ENCODE assay signal across 19 mouse cellular contexts in the genomic region with DNA sequence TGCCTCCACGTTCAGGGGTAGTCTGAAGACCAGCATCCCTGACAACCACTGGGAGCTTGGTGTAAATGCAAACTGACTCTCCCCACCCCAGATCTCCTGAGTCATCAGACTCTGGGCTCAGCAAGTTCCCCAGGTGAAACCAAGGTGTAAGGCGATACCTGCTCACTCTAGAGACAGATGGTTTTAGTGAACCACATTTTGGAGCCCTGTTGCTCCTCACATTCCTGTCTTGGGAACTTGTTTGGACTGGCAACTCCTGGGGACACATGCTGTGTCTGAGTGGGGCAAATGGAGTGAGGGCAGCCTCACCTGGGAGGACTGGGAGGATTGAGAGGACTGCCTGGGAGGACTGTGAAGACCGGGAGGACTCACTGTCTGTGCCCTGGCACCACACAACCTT.
"Had no signal": no experiment of that assay in that cellular context is flagged by ENCODE, and none has a peak within 500 bp of the region (broad histone marks: within the 10 kb centered on the region; RNA-seq: fewer than 3 reads in every experiment).

No protein-coding gene starts in this region.

- ATAC-seq: midbrain, embryonic 16.5 days had no signal

- DNase-seq: lung, adult 18-20 months; lung, embryonic 14.5 days; lung, postnatal 10 days; lung, postnatal 4 days; midbrain, embryonic 14.5 days; retina, postnatal 1 day; right cerebral cortex, adult 18-20 months; right cerebral cortex, postnatal 25 days; right cerebral cortex, postnatal 4 days; spleen, adult 18-20 months; thymus, adult 18-20 months; thymus, postnatal 14 days; thymus, postnatal 36 days had no signal

- H3K4me1 ChIP-seq: midbrain, embryonic 12.5 days; neural tube, embryonic 15.5 days had no signal

- H3K4me3 ChIP-seq: midbrain, embryonic 12.5 days; myocyte; neural tube, embryonic 13.5 days; neural tube, embryonic 15.5 days had no signal

- H3K36me3 ChIP-seq: midbrain, embryonic 12.5 days; neural tube, embryonic 13.5 days; neural tube, embryonic 15.5 days had no signal

- H3K9ac ChIP-seq: liver, embryonic 14.5 days; lung, embryonic 14.5 days; midbrain, embryonic 12.5 days; neural tube, embryonic 13.5 days; neural tube, embryonic 15.5 days had no signal

- H3K27me3 ChIP-seq: midbrain, embryonic 12.5 days; neural tube, embryonic 13.5 days; neural tube, embryonic 15.5 days had no signal

- H3K27ac ChIP-seq: liver, embryonic 14.5 days; midbrain, embryonic 12.5 days; neural tube, embryonic 13.5 days; neural tube, embryonic 15.5 days had no signal

- H3K4me2 ChIP-seq: lung, embryonic 14.5 days; midbrain, embryonic 12.5 days; neural tube, embryonic 13.5 days; neural tube, embryonic 15.5 days had no signal

- H3K9me3 ChIP-seq: midbrain, embryonic 12.5 days; neural tube, embryonic 13.5 days; neural tube, embryonic 15.5 days had no signal
